Mouse (Mus musculus): ENCODE data around the gene Krt9. TPM values are rescaled to one million over a fixed set of nuclear protein-coding genes. Genes with fewer than 3 reads are reported as not detected.
A peak's percentile ranks its signal among the peaks of the same experiment; 100 is the strongest.

Gene Krt9
- polyA plus RNA-seq, 1 experiment from 2014 or later = not detected

DNA sequence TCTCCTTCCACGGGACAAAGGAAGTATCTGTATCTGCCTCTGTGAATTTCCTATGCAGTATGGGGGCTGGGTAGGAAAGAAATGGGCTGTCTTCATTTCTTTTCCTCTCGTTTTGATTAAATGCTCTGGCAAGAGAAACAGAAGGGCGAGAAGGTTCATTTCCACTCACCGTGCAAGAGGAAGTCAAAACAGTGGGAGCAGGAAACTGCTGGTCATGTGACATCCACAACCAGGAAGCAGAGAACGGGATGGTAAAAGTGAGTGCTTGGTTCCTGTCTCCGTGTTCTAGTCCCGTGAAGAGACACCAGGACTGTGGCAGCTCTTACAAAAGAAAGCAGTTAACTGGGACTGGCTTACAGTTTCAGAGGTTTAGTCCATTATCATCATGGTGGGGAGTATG is 11.3 kb downstream of the Krt9 start:
- no peaks in the 10 kb centered on the region for H3K4me1 ChIP-seq
- H3K9ac ChIP-seq = no peak overlapping the region
- WGBS = 56% methylated on average over 7 of the region's 7 CpGs
- no peak overlapping the region for H3K4me2 ChIP-seq
- no peak for ATAC-seq (ENCODE audit: extremely low read depth, insufficient number of reproducible peaks, low FRiP score, low TSS enrichment)
- H3K4me3 ChIP-seq = no peak overlapping the region
- H3K27me3 ChIP-seq (replicated peaks) = 0 out of 2 replicates have a peak, but pooled peaks cover 8% of the 10 kb centered on the region
- no peaks in the 10 kb centered on the region for H3K9me3 ChIP-seq
- no peaks in the 10 kb centered on the region for H3K36me3 ChIP-seq
- no peak overlapping the region for H3K27ac ChIP-seq (replicated peaks)

DNA sequence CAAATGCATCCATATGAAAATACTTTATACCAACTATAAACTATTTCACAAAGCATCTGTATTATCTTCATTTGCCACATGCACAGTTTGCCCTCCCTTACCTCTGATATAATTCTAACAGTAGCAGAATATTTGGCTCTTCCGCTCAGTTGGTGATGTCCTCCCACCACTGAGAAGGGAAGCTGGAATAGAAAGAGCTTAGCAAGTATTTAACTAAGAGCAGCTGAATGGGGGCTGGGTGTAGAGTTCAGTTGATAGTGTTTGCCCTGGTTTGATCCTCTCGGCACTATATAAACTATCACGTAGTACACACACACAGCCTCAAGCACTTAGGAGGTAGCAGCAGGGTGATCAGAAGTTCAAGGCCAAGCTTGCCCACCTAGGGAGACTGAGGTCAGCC is 13.8 kb downstream of the Krt9 start:
- Histone ChIP-seq H3K27ac (replicated peaks) (no peak overlapping the region), H3K4me1 (no peaks in the 10 kb centered on the region), H3K4me3 (no peak overlapping the region), H3K9me3 (no peaks in the 10 kb centered on the region), H3K36me3 (no peaks in the 10 kb centered on the region), H3K4me2 (no peak overlapping the region), H3K9ac (no peak overlapping the region), H3K27me3 (replicated peaks) (0 out of 2 replicates have a peak, but pooled peaks cover 9% of the 10 kb centered on the region)
- 63% methylated on average over 3 of the region's 3 CpGs for WGBS
- ATAC-seq (ENCODE audit: extremely low read depth, insufficient number of reproducible peaks, low FRiP score, low TSS enrichment) = no peak

DNA sequence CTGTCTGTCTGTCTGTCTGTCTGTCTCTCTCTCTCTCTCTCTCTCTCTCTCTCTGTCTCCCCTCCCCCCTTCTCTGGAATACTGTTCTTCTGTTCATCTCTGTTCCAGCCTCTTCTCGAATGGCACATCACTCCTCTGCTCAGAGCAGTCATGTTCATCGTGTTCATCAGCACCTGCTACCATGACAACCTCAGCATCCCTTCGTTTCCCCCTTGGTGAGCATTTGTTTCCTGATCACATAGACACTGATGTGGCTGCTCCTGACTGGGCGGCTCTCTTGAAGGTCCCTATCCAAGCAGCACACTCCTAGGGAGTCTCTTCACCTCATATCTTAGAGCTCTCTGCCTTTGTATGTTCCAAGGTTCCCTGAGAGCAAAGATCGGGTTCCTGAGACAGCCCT is 14.7 kb downstream of the Krt9 start:
- Histone ChIP-seq H3K27ac (replicated peaks) (no peak overlapping the region), H3K9ac (no peak overlapping the region), H3K4me1 (no peaks in the 10 kb centered on the region), H3K36me3 (no peaks in the 10 kb centered on the region), H3K9me3 (no peaks in the 10 kb centered on the region), H3K4me2 (no peak overlapping the region), H3K4me3 (no peak overlapping the region), H3K27me3 (replicated peaks) (0 out of 2 replicates have a peak, but pooled peaks cover 9% of the 10 kb centered on the region)
- ATAC-seq (ENCODE audit: extremely low read depth, insufficient number of reproducible peaks, low FRiP score, low TSS enrichment) = no peak
- 69% methylated on average over 5 of the region's 5 CpGs for WGBS

DNA sequence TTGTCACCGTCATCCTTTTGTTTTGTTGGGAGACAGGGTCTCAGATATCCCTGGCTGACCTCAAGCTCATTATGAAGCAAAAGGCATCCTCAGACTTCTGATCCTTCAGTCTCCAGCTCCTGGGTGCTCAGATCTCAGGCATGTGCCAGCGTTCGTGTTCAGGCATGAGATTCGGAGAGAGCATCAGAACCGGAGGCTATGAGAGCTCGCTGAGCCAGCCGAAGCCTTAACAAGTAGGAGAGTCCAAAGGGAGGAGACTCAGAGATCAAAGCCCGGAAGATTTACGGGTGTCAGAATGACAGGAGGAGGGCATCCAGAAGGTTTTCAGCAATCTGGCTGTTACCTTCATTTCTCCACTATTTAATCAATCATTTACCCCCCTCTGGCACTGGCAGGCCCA is 16.3 kb downstream of the Krt9 start:
- H3K27ac ChIP-seq (replicated peaks) = no peak overlapping the region
- H3K36me3 ChIP-seq = no peaks in the 10 kb centered on the region
- no peaks in the 10 kb centered on the region for H3K9me3 ChIP-seq
- no peak for ATAC-seq (ENCODE audit: extremely low read depth, insufficient number of reproducible peaks, low FRiP score, low TSS enrichment)
- H3K4me3 ChIP-seq = no peak overlapping the region
- WGBS = 68% methylated on average over 9 of the region's 9 CpGs
- H3K4me2 ChIP-seq = no peak overlapping the region
- H3K27me3 ChIP-seq (replicated peaks) = 0 out of 2 replicates have a peak, but pooled peaks cover 9% of the 10 kb centered on the region
- no peak overlapping the region for H3K9ac ChIP-seq
- no peaks in the 10 kb centered on the region for H3K4me1 ChIP-seq

DNA sequence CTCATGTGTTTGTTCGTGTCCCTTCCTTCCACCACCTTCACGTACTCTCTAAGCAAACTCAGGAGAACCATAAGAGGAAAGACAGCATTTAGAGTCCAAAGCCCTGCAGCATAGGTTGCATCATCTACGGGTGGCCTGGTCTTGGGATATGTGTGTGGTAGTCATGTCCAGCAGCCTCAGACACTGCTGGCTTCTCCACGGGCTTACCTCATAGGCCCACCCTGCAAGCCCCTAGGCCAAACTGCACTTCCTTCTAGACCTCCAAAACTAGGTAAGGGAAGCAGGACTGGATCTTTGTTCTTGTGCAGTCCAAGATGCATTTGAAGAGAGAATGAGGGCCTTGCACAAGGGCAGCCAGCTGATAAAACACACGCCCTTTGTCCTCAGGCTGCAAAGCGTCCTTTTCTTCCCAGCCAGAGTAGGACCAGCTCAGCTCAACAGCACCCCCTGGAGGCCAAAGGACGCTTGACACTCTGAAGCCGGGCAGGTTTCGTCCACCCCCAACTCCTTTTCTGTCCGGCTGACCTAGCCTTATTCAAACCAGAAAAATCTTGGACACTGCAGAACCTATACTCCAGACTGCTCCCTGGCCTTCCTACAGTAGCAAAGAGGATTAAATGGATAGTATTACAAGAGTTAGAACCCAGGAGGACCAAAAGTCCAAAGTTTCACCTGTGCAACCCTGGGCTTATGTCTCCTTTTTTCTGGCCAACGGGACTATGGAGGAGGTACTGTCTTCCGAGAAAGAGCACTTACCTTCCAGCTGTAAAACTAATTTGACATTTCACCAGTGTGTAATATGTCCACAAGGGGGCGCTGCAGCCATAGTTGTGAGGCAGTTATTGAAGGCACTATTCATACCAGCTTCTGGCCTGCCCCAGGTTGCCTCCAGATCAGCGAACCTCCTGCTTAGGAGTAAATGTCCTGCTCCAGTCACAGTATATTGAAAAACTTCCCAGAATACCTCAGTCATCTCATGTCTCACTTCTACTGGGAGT is 24.0 kb downstream of the Krt9 start:
- no peak for ATAC-seq (ENCODE audit: extremely low read depth, insufficient number of reproducible peaks, low FRiP score, low TSS enrichment)
- H3K4me3 ChIP-seq = no peak overlapping the region
- no peaks in the 10 kb centered on the region for H3K36me3 ChIP-seq
- peaks cover 4% of the 10 kb centered on the region; the same call in 1 of the 2 replicates for H3K27me3 ChIP-seq (replicated peaks)
- peaks cover 33% of the 10 kb centered on the region for H3K4me1 ChIP-seq
- H3K27ac ChIP-seq (replicated peaks) = no peak overlapping the region
- no peaks in the 10 kb centered on the region for H3K9me3 ChIP-seq
- no peak overlapping the region for H3K9ac ChIP-seq
- 28% methylated on average over 14 of the region's 14 CpGs for WGBS
- peak overlapping the region; percentile 41 for H3K4me2 ChIP-seq

DNA sequence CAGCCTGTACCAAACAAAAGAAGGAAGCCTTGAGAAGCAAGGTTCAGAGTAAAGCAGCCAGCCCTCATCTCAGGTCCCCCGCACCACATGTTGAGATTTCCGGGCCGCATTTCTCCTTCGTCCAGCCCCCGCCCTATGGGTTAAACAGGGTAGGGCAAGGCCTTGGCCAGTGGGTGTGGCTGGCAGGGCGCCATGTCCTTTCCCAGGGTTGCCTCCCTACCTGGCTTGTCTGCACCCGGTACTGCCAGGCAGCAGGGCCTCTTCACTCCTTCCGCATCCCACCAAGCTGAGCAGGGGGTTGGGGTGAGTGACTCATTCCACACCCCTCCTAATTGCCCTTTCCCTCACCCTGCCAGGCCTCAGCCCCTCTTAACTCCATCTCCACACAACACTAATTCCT is 25.0 kb downstream of the Krt9 start:
- peaks cover 34% of the 10 kb centered on the region for H3K4me1 ChIP-seq
- no peak; the same call in 1 of the 2 replicates for ATAC-seq (ENCODE audit: extremely low read depth, insufficient number of reproducible peaks, low FRiP score, low TSS enrichment)
- no peaks in the 10 kb centered on the region for H3K9me3 ChIP-seq
- no peak overlapping the region for H3K4me3 ChIP-seq
- no peak overlapping the region for H3K4me2 ChIP-seq
- H3K27ac ChIP-seq (replicated peaks) = no peak overlapping the region; the same call in 1 of the 2 replicates
- H3K9ac ChIP-seq = no peak overlapping the region
- H3K27me3 ChIP-seq (replicated peaks) = peaks cover 4% of the 10 kb centered on the region; the same call in 1 of the 2 replicates
- 52% methylated on average over 8 of the region's 8 CpGs for WGBS
- no peaks in the 10 kb centered on the region for H3K36me3 ChIP-seq

DNA sequence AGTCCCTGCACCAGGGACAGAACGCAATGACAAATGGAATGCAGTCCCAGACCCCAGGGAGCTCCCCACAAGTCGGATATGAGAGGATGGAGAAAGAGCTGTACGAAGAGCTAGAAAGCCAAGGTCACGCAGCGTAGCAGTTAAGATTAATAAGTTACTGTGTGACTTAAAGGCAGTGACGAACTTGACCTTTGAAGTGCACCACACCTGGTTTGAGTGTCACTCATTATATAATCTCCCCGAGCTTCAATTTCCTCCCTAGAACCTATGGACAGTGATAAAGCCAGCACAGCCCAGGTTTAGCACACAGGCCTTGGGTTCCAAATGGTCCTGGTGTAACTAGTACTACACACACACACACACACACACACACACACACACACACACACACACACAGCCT is 28.7 kb downstream of the Krt9 start:
- no peak for ATAC-seq (ENCODE audit: extremely low read depth, insufficient number of reproducible peaks, low FRiP score, low TSS enrichment)
- no peak overlapping the region for H3K9ac ChIP-seq
- no peak overlapping the region for H3K4me2 ChIP-seq
- 57% methylated on average over 7 of the region's 7 CpGs for WGBS
- no peaks in the 10 kb centered on the region for H3K27me3 ChIP-seq (replicated peaks)
- H3K4me3 ChIP-seq = no peak overlapping the region
- no peaks in the 10 kb centered on the region for H3K36me3 ChIP-seq
- peaks cover 39% of the 10 kb centered on the region for H3K4me1 ChIP-seq
- H3K27ac ChIP-seq (replicated peaks) = no peak overlapping the region
- no peaks in the 10 kb centered on the region for H3K9me3 ChIP-seq

DNA sequence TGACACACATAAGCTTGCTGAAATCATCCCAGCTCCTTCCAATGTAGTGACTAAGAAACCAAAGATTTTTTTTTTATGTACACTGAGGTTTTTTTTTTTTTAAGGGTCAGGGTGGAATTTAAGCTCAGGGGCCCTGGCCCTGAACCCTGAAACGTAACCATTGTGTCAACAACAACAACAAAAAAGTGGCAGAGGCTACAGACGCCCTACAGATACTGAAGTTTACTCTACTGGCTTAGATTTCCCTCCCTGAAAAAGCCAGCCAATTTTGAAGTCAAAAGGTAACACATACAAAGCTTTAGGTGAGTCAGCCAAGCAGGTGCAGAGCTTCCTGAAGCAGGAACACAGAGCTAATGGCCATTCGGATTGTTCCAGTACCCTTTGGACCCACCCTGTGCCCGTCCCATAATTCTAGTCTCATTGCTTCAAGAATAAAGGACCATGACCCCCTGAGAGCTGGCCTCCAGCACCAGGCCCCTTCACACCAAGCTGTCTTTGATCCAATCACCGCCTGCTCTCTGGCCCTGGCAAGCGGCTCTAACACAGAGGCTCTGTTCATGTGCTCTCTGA is 35.1 kb downstream of the Krt9 start:
- Histone ChIP-seq H3K9ac (no peak overlapping the region), H3K4me2 (no peak overlapping the region), H3K4me3 (no peak overlapping the region), H3K27ac (replicated peaks) (no peak overlapping the region), H3K9me3 (no peaks in the 10 kb centered on the region), H3K27me3 (replicated peaks) (no peaks in the 10 kb centered on the region), H3K4me1 (peaks cover 22% of the 10 kb centered on the region), H3K36me3 (no peaks in the 10 kb centered on the region)
- no peak for ATAC-seq (ENCODE audit: extremely low read depth, insufficient number of reproducible peaks, low FRiP score, low TSS enrichment)
- 62% methylated on average over 6 of the region's 6 CpGs for WGBS

DNA sequence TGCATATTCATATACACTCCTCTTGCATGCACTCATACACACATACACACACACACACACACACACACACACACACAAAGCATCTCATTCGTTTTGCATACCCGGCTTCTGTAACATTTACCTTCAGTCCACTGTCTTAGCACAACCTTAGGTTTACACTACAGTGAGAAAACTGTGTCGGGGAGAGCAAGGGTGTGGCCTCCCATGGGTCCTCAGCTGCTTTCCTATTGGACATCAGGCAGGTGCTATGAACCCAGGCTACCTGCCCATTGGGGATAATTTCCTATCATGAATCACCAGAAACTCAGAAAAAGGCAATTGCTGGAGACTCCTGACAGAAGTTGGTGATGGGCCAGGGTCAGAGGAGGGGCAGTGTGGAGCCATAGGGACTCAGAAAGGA is 35.7 kb downstream of the Krt9 start:
- Histone ChIP-seq H3K9ac (no peak overlapping the region), H3K36me3 (no peaks in the 10 kb centered on the region), H3K4me2 (no peak overlapping the region), H3K27ac (replicated peaks) (no peak overlapping the region), H3K27me3 (replicated peaks) (no peaks in the 10 kb centered on the region), H3K4me1 (peaks cover 22% of the 10 kb centered on the region), H3K9me3 (no peaks in the 10 kb centered on the region), H3K4me3 (no peak overlapping the region)
- ATAC-seq (ENCODE audit: extremely low read depth, insufficient number of reproducible peaks, low FRiP score, low TSS enrichment) = no peak
- 70% methylated on average over 3 of the region's 3 CpGs for WGBS

DNA sequence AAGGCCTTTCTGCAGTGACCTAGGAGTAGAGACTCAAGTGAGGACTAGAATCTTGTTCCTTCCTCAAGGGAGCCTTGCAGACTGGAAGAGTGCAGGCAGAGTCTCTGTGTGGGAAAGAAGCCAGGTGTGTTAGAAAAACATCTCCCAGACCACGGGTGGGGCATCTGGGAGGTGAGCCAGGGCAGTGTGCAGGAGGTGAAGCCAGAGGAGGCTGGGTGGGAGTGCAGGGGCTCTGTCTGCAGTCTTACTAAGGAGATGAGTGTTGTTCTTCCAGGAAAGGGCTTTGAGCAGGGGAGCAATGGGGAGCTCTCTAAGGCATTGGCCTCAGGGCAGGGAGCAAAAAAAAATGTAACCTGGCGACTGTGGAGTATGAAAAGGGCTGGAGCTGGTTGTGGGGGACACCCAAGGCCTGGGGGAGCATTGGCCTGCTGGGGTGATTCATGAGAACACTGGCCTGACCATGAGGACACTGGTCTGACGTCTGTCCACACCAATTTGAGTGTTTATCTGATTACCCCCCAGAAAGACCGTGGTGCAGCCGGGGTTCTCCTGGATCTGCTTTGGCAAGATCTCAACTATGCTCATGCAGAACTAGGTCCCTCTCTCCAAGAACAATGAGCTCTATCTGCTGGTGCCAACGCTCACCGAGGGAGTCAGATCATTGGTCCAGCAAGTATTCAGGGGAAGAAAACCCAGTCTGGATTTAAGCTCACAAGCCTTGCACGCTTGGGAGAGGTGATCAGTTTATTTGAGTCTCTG is 37.4 kb downstream of the Krt9 start:
- Histone ChIP-seq H3K9me3 (no peaks in the 10 kb centered on the region), H3K4me2 (no peak overlapping the region), H3K36me3 (no peaks in the 10 kb centered on the region), H3K4me1 (peaks cover 17% of the 10 kb centered on the region), H3K9ac (no peak overlapping the region), H3K27me3 (replicated peaks) (no peaks in the 10 kb centered on the region), H3K4me3 (no peak overlapping the region), H3K27ac (replicated peaks) (0 out of 2 replicates have a peak overlapping the region, but pooled peaks have one; percentile 12)
- 43% methylated on average over 8 of the region's 8 CpGs for WGBS
- ATAC-seq (ENCODE audit: extremely low read depth, insufficient number of reproducible peaks, low FRiP score, low TSS enrichment) = no peak
